Mouse (Mus musculus): ENCODE results near the gene Decr2. TPM values are rescaled to one million over a fixed set of nuclear protein-coding genes. Genes with fewer than 3 reads are reported as not detected.
"Not testable (repeated sequence)": the region's sequence is repeated elsewhere in the genome, so short reads cannot be mapped to it uniquely, and the experiment has no call there.

Gene Decr2
- total and polyA plus RNA-seq, 2 experiments, result 147 to 237 TPM

- no peak overlapping the region for H3K4me3 ChIP-seq (ENCODE audit: insufficient read depth, low read depth, low read length)
- no peak overlapping the region for H3K27ac ChIP-seq (replicated peaks; ENCODE audit: insufficient read depth, low read depth, low read length)
- H3K9ac ChIP-seq (ENCODE audit: low read depth, low read length), result no peak overlapping the region
- DNase-seq (ENCODE audit: extremely low read depth, low read depth, low spot score), result no peak
- 76% methylated on average over 5 of the region's 5 CpGs for WGBS
- no peaks in the 10 kb centered on the region for H3K27me3 ChIP-seq (ENCODE audit: control insufficient read depth, insufficient read depth, low read length)
- peaks cover 5% of the 10 kb centered on the region; the same call in 1 of the 2 replicates for H3K79me2 ChIP-seq (ENCODE audit: control insufficient read depth, insufficient read depth, low read length)
- TF ChIP-seq POLR2A (IDR thresholded peaks at IDR 0.05; ENCODE audit: extremely low read depth, insufficient read depth, low read length), result no peak
- H3K4me1 ChIP-seq (ENCODE audit: control insufficient read depth, insufficient read depth, low read length), result peaks cover 8% of the 10 kb centered on the region
- no peaks in the 10 kb centered on the region for H3K36me3 ChIP-seq (ENCODE audit: control insufficient read depth, insufficient read depth, low read length)
These were observed 32.4 kb upstream of the Decr2 start for GRCm38 (mm10) chr17:26122431-26123140.

- 45% methylated on average over 33 of the region's 33 CpGs for WGBS
- H3K9ac ChIP-seq (ENCODE audit: low read depth, low read length), result no peak overlapping the region
- no peaks in the 10 kb centered on the region for H3K27me3 ChIP-seq (ENCODE audit: control insufficient read depth, insufficient read depth, low read length)
- peaks cover 5% of the 10 kb centered on the region; the same call in 1 of the 2 replicates for H3K79me2 ChIP-seq (ENCODE audit: control insufficient read depth, insufficient read depth, low read length)
- no peak overlapping the region for H3K4me3 ChIP-seq (ENCODE audit: insufficient read depth, low read depth, low read length)
- peak; percentile 94 for TF ChIP-seq CTCF (IDR thresholded peaks at IDR 0.05; ENCODE audit: low read depth, low read length)
- no peak for TF ChIP-seq POLR2A (IDR thresholded peaks at IDR 0.05; ENCODE audit: extremely low read depth, insufficient read depth, low read length)
- H3K36me3 ChIP-seq (ENCODE audit: control insufficient read depth, insufficient read depth, low read length), result no peaks in the 10 kb centered on the region
- peak; percentile 18 for DNase-seq (ENCODE audit: extremely low read depth, low read depth, low spot score)
- no peak overlapping the region for H3K27ac ChIP-seq (replicated peaks; ENCODE audit: insufficient read depth, low read depth, low read length)
- peaks cover 8% of the 10 kb centered on the region for H3K4me1 ChIP-seq (ENCODE audit: control insufficient read depth, insufficient read depth, low read length)
These were observed 29.9 kb upstream of the Decr2 start for GRCm38 (mm10) chr17:26119766-26120710.

GRCm38 (mm10) chr17:26116503-26117258 lies 26.5 kb upstream of the Decr2 start:
- H3K9ac ChIP-seq (ENCODE audit: low read depth, low read length), result no peak overlapping the region
- no peaks in the 10 kb centered on the region for H3K27me3 ChIP-seq (ENCODE audit: control insufficient read depth, insufficient read depth, low read length)
- peaks cover 7% of the 10 kb centered on the region for H3K4me1 ChIP-seq (ENCODE audit: control insufficient read depth, insufficient read depth, low read length)
- no peak overlapping the region for H3K27ac ChIP-seq (replicated peaks; ENCODE audit: insufficient read depth, low read depth, low read length)
- WGBS, result 90% methylated on average over 17 of the region's 17 CpGs
- H3K36me3 ChIP-seq (ENCODE audit: control insufficient read depth, insufficient read depth, low read length), result no peaks in the 10 kb centered on the region
- H3K4me3 ChIP-seq (ENCODE audit: insufficient read depth, low read depth, low read length), result no peak overlapping the region
- no peak for DNase-seq (ENCODE audit: extremely low read depth, low read depth, low spot score)
- no peaks in the 10 kb centered on the region for H3K79me2 ChIP-seq (ENCODE audit: control insufficient read depth, insufficient read depth, low read length)
- TF ChIP-seq POLR2A (IDR thresholded peaks at IDR 0.05; ENCODE audit: extremely low read depth, insufficient read depth, low read length) (no peak), CTCF (IDR thresholded peaks at IDR 0.05; ENCODE audit: low read depth, low read length) (no peak)

- Histone ChIP-seq H3K9ac (ENCODE audit: low read depth, low read length) (no peak overlapping the region), H3K36me3 (ENCODE audit: control insufficient read depth, insufficient read depth, low read length) (no peaks in the 10 kb centered on the region), H3K79me2 (ENCODE audit: control insufficient read depth, insufficient read depth, low read length) (no peaks in the 10 kb centered on the region), H3K4me3 (ENCODE audit: insufficient read depth, low read depth, low read length) (no peak overlapping the region), H3K4me1 (ENCODE audit: control insufficient read depth, insufficient read depth, low read length) (peaks cover 7% of the 10 kb centered on the region), H3K27me3 (ENCODE audit: control insufficient read depth, insufficient read depth, low read length) (no peaks in the 10 kb centered on the region), H3K27ac (replicated peaks; ENCODE audit: insufficient read depth, low read depth, low read length) (no peak overlapping the region)
- DNase-seq (ENCODE audit: extremely low read depth, low read depth, low spot score), result no peak
- TF ChIP-seq CTCF (IDR thresholded peaks at IDR 0.05; ENCODE audit: low read depth, low read length), result no peak
- TF ChIP-seq POLR2A (IDR thresholded peaks at IDR 0.05; ENCODE audit: extremely low read depth, insufficient read depth, low read length), result no peak
- 30% methylated on average over 3 of the region's 3 CpGs for WGBS
These were observed 25.9 kb upstream of the Decr2 start for GRCm38 (mm10) chr17:26115956-26116487.

GRCm38 (mm10) chr17:26115205-26115898 lies 25.2 kb upstream of the Decr2 start:
- H3K27ac ChIP-seq (replicated peaks; ENCODE audit: insufficient read depth, low read depth, low read length), result no peak overlapping the region
- peak; percentile 45 for DNase-seq (ENCODE audit: extremely low read depth, low read depth, low spot score)
- TF ChIP-seq POLR2A (IDR thresholded peaks at IDR 0.05; ENCODE audit: extremely low read depth, insufficient read depth, low read length), result no peak
- TF ChIP-seq CTCF (IDR thresholded peaks at IDR 0.05; ENCODE audit: low read depth, low read length), result no peak
- H3K4me1 ChIP-seq (ENCODE audit: control insufficient read depth, insufficient read depth, low read length), result peaks cover 7% of the 10 kb centered on the region
- H3K27me3 ChIP-seq (ENCODE audit: control insufficient read depth, insufficient read depth, low read length), result no peaks in the 10 kb centered on the region
- H3K79me2 ChIP-seq (ENCODE audit: control insufficient read depth, insufficient read depth, low read length), result no peaks in the 10 kb centered on the region
- no peak overlapping the region for H3K9ac ChIP-seq (ENCODE audit: low read depth, low read length)
- WGBS, result 75% methylated on average over 7 of the region's 7 CpGs
- H3K36me3 ChIP-seq (ENCODE audit: control insufficient read depth, insufficient read depth, low read length), result no peaks in the 10 kb centered on the region
- no peak overlapping the region for H3K4me3 ChIP-seq (ENCODE audit: insufficient read depth, low read depth, low read length)

GRCm38 (mm10) chr17:26114461-26114860 lies 24.3 kb upstream of the Decr2 start:
- H3K4me1 ChIP-seq (ENCODE audit: control insufficient read depth, insufficient read depth, low read length); H3K4me3 ChIP-seq (ENCODE audit: insufficient read depth, low read depth, low read length); H3K27me3 ChIP-seq (ENCODE audit: control insufficient read depth, insufficient read depth, low read length); H3K79me2 ChIP-seq (ENCODE audit: control insufficient read depth, insufficient read depth, low read length); H3K27ac ChIP-seq (replicated peaks; ENCODE audit: insufficient read depth, low read depth, low read length); H3K9ac ChIP-seq (ENCODE audit: low read depth, low read length); H3K36me3 ChIP-seq (ENCODE audit: control insufficient read depth, insufficient read depth, low read length); DNase-seq (ENCODE audit: extremely low read depth, low read depth, low spot score): not testable (repeated sequence)
- WGBS, result 74% methylated on average over 7 of the region's 7 CpGs

Data from liver, adult 2 months (tissue).